Mouse (Mus musculus) kidney, postnatal 25 days (tissue): ENCODE measurements around the gene Lrrc66.
A peak's percentile ranks its signal among the peaks of the same experiment; 100 is the strongest.

Source experiments
- DNase-seq, 2 experiments: peaks; one replicate each; pipeline ENCODE4 v3.0.0; 2021; ENCODE audit warnings: mixed read lengths in 2 of 2

Gene Lrrc66

DNA sequence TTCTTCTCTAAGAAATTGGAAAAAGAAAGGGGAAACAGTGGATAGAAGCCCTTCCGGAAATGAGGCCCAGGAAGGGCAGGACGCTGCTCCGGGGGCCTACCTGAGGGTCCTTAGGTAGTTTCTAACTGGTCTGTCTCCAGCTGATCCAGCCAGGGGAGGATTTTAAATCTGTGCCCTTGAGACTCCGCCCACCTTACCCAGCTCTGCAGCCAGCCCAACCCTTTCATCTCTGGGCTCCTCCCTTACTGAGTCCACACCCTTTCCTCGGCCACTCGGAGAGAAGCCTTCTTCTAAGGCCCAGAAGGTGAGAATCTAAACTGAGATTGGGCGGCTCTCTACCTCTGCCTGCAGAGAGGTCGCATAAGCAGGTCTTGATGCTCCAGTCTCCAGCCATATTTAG is at the start of gene Lrrc66:
Gene Lrrc66 (minus strand): TSS at position 236 of the 400 bp plus-strand sequence.
- DNase-seq: peak; percentile 56 to 74

DNA sequence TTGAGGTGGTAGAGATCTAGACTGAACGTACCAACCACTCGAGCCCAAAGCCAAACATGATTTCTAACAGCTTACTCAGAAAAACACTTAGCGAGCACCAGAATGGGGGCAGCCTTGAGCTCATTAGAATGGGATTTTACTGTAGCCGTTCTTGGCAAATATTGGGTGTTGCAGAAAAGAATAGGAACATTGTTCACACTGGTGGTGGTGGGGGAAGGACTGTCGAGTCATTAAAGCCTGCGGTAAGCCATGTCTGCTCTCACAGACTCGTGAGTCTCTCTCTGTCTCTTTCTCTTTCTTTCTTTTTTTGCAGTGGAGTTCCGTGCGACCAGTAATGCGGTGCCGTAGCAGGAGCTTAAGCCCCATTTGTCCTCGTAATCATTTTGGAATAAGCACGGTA is 44.3 kb upstream of the Lrrc66 start:
- DNase-seq: no peak

DNA sequence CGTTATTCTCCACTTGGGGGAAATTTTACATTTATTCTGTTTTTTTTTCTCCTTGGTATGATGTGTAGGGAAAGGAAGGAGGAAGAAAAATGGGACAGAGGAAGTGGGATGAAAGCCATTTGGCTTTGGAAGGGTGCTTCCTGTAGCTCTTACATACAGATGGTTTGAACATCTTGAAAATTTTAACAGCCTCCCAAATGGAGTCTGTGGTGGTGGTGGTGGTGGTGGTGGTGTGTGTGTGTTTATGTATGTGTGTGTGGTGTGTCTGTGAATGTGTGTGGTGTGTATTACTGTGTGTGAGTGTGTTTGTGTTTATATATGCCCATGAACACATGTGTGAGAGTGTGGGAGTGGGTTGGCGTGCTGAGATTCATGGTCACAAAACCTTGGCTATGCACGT is 43.3 kb upstream of the Lrrc66 start:
- DNase-seq: no peak

DNA sequence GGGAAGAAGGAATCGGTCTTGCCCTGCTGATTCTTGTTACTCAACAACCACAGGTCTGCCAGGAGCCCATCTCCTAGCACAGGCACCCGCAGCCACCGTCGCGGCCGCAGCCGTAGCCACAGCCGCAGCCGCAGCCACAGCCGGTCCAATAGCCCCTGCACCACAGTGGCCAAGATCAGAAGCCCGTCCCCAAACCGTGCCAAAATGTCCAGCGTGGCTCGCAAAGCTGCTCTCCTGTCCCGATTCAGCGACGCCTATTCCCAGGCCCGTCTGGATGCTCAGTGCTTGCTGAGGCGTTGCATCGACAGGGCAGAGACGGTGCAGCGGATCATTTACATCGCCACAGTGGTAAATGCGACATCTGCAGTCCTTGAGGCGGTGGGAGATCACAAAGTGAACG is 37.1 kb upstream of the Lrrc66 start:
- no peak for DNase-seq

DNA sequence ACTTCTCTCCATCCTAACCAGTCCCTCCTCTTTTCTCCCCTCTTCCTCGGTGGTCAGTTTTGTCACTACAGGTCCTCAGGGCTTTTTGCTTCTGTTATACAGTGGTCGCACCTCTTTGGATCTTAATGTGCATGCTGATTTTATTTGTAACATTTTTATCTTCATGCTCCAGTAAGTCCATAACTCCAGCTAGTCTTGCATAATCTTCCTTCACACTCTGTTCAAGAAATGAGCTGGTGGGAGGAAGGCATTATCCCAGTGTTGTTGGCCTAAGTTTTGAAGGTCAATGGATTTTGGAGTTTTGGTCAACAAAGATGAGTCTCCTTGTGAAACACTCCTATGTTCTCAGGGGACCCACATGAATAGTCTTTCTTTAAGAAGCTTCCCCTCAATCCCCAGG is 35.6 kb upstream of the Lrrc66 start:
- no peak for DNase-seq

DNA sequence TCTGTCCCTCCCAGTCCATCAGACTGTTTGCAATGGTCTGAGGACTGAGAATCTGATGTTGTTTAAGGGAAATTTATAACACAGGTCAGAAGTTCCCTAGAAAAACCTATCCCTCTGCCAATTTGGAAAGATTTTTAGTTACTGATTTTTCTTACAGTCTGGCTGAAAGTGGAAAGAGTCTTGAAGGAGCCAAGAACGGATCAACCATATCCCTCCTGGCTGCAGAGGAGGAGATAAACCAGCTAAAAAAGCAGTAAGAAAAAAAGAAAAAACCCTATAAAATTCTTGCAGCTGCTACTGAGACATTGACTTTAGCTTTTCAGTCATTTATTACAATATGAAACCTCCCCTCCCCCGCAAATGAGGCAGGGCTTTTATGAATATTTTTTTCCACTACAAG is 34.4 kb upstream of the Lrrc66 start:
- no peak for DNase-seq

DNA sequence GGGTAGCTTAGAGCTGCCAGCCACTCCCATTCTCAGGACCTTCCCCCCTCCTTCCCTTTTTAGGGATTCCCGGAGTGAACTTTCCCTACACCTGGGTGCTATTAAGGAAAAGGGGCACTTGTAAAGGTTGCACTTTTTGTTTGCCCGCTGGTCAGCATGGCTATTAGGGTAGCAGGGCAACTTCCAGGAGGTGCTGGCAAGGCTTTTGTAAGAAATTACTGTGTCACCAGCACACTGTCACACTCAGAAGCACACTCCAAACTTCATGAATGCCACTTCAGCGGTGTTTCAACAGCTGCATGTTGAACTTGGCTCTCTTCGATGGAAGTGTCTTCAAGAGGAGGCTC is 19.5 kb upstream of the Lrrc66 start:
- peak in 1 of 2 experiments; percentile 45 for DNase-seq

DNA sequence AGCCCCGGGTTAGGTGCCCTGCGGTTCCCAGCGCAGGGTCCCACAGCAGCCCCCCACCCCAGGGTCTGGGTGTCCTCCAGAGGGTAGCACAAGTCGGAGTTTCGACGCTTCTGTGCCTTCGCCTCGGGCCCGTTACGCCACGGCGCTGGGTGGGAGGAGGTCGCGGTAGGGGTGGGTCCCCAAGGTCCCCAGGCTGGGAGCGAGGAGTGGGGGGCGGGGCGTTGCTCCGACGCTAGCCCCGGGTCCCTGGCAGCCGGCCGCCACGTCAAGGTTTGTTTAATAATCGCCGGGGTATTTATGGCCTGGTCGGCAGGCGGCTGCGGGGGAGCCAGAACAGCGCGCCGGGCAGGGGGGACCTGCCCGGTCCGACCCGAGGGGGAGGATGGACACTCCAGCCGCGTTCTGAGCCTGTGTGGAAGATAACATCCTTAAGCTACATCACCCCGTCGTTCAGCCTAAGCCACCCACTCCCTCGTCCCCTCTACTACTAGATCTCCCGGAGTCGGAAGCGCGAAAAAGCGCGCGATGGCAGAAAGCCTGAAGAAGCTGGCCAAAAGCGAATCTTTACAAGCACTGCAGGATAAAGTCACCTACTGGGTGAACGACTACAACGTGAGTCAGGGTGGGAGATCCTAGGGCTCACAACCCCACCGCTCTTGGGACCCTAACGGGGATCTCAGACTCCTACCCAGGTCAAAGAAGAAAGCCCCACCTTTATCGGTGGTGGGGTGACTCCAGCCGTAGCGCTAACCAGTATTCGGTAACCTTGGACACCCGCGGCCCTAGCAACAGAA is 18.9 kb upstream of the Lrrc66 start, which contains the start of gene Spata18:
Gene Spata18 (plus strand): TSS at position 319 of the 794 bp plus-strand sequence.
- peak in 1 of 2 experiments; percentile 16 for DNase-seq

DNA sequence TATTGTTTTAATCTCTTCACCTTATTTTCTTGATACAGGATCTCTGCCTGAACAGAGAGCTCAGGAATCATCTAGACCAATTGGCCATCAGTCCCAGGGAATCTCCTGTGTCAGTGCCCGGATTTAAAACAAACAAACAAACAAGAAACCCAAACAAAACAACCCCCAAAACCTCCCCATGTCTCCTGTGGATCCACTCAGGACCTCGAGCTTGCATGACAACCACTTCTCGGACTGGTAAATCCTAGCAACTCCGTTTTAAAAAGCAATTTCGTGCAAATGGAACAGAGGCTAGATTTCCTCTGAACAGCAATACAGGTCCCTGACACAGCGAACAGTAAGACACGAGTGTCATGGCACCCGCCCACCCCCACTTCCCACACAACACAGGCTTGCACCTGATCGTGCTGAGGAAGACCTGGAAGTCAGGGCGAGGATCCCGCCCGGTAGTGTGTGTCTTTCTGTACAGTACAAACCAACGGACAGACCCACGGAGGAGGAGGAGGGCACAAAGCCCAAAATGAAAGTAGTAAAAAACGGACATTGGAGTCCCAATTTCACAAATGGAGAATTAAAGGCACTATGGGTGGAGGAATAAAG is 18.1 kb upstream of the Lrrc66 start:
- DNase-seq: peak in 1 of 2 experiments; percentile 11

DNA sequence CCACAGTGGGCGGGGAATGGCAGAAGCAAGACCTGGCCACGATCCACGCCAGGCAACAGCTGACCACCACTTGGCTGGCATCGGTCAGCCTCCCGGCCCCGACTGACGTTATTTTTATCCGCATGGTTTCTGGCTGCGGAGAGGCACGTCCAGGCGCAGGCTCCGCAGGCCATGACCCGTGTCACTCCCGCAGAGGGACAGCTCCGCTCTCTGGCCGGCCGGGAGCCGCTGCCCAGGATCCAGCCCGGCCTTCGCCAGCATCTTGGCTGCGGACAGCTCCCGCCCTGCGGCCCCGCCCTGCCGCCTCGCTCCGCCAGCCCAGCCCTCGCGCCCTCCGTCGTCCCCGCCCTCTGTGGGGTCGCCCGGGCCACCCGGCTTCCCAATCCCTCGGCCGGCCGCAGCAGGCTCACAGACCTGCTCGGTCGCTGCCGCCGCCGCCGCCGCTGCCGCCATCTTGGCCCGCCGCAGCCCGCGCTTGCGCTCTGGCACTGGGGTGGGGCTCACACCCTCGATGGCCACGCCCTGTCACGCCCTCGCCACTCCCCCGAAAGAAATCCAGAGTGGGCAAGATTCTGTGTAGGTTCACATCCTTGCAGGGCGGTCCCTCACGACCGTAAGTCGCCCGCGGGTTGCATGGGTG is 15.1 kb upstream of the Lrrc66 start, which contains the start of gene Sgcb:
Gene Sgcb (minus strand): TSS at position 530 of the 640 bp plus-strand sequence.
- DNase-seq: peak; percentile 90

DNA sequence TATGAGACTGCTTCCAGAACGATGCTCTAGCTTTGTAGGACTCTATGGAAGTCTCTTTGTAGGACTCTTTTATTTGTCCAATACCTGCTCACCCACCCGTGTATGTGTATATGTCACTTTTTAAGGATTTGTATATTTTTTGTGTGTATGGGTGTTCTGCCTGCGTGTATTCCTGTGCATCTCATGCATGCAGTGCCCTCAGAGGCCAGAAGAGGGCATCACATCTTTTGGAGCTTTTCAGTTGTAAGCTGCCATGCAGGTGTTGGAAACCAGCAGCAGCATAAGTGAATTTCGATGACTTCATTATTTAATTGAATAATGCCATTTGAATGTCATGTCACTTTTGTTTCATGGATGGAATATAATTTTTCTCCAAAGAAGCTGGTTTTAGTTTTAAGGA is 9.8 kb upstream of the Lrrc66 start:
- DNase-seq: peak in 1 of 2 experiments; percentile 57

DNA sequence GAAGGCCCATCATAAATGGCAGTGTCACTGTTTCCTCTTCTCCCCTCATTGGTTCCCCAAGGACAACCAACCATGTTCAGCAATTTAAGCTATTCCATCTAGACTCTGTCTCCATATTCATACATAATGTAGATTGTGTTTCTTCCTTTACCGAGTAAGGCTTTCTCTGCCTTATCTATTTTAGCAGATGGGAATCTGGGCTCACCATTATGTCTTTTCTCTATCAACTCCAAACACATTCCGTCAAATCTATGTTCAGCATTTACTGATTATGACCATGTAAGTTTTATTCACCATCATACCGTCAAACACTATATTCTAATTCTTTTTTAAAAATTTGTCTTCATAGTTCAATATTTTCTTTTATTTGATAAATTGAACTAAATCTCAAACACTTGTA is 8.7 kb upstream of the Lrrc66 start:
- DNase-seq: no peak

DNA sequence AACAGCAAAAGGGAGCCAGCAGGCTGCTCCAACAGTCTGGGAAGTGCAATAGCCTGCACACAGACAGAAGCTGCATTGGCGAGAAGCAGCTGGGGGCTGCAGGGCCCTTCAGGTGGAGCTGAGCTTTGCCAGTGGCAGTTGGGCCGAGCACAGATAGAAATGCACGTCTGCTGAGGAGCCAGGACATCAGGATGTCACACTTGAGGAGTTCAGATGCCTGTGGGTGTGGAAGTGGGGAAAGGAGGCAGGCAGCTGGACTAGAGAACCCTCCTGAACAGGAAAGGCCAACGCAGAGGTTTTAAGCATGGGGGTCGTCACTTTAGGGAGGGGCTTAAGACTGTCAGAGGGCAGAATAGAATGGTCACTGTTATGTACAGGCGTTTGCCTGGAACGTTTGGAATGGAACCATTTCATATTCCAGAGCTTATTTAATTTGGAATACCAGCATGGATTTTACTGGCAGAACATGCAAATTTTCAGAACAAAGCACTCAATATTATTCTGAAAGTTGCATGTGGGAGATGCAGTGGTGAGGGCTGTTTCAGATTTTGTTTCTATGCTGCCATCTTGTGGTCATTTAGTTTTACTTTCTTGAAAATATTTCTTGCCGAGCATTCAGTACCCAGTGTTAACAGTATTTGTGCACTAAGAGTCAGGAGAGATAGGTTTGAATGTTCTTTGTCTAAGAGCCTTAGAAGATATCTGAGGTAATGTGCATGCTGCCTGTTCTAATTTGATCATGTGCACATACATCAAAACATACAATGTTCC is 5.2 kb upstream of the Lrrc66 start:
- DNase-seq: no peak

DNA sequence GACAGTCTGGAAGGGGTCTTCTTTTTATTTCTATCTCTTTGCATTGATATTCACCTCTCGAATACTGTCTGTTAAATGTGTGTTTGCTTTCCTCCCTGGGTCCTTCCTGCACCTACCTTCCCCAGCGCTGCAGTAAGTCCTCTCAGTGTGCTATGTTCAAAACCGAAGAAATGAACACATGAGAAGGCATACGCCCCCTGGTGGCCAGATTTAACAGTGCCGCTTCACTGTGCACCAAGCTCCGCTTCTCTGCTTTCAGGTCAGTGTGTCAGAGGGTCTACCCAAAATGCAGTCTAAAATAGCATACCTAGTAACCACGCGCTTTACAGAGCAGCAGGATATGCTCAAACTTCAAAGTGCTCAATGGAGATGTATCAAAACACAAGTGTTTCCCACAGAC is 815 bp upstream of the Lrrc66 start:
- peak; percentile 74 to 87 for DNase-seq

DNA sequence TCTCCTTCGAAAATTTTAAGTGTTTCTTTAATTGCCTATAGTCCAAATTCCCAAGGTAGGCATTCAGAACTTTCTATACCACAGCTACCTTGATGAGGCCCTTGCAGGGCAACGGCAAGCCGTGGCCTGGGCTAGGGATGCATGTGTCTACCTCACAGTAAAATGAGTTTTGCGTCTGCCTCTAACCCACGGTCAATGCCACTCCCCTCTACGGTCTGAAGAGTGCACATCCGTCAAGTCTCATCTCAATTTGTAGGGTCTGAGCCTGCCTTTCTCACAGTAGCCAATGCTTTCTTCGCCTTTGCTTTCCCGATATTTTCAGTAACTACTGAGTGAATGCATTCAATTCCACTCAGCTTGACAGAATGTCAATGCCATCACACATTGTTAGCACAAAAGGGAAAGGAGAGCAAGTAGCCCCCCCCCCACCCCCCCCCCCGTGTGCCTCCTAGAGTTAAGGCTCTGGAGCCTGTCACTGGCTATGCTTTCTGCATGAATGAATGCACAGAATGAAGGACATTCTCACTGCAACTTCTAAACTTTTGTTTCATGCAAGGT is 1.2 kb downstream of the Lrrc66 start:
- DNase-seq: no peak

DNA sequence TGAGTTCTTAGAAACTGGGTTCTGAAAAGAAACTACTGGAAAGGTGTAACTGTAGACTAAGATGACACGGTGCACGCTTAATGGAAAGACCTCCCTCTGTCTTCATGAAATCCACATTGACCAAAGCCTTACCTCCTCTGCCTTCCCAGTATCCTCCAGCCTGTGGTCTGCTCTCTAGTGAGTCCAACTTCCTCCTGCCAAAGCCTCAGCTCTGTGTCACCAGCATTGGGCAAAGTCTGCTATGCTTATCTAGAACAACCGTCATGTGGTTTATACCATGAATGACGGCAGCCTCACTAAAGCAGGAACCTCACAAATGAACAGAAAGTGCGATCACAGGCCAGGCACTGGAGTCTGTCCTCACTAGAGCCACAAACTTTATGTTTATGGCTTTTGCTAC is 2.2 kb downstream of the Lrrc66 start:
- DNase-seq: no peak

DNA sequence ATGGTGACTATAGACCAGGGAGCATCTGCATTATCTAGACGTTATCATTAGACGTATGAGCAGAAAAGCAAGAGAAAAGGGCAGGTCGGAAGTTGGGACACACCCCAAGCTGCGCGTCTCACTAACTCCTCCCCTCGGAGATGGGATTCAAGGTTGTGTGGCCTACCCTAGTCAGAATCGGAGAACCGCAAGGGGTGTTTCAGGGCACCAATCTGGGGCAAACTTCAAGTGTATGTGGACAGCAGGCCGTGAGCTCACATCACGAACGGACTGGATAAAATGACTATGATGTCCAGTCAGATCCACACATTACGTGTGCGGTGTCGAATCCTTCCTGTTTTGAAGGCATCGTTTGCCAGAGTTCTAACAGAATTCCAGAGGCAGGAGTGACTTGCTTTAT is 4.3 kb downstream of the Lrrc66 start:
- DNase-seq: no peak

DNA sequence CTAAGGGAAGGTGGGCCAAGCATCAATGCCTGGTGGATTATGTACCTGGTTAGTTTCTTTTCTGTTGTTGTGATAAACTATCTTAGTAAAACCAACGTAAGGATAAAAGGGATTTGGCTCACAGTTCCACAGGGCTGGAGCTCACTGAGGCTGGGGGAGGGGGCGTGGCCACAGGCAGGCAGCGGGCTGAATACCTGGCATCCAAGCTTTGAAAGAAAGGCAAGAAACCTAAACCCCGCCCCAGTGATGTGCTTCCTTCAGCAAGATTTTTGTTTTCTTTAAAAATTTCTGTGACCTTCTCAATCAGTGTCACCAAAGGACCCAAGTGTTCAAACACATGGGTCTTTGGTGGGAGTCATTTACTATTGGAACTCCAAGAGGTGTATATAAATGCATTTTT is 4.8 kb downstream of the Lrrc66 start:
- no peak for DNase-seq

DNA sequence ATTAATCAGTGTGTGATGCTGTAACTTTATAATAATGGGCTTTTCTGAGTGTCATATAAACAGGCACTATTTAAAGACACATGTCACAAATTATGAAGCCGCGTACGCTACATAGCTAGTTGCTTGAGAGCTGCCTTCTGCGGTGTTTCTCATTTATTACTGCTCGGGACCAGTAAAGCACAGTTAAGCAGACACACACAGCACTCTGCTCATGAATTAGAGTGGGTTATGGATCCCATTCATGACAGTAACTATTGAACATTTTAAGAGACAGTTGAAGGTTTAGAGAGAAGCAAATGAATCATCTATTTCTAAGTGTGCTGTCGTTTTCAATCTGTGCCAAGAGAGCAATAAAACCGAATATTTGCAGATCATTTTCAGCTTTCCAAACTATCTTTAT is 5.5 kb downstream of the Lrrc66 start:
- no peak for DNase-seq

DNA sequence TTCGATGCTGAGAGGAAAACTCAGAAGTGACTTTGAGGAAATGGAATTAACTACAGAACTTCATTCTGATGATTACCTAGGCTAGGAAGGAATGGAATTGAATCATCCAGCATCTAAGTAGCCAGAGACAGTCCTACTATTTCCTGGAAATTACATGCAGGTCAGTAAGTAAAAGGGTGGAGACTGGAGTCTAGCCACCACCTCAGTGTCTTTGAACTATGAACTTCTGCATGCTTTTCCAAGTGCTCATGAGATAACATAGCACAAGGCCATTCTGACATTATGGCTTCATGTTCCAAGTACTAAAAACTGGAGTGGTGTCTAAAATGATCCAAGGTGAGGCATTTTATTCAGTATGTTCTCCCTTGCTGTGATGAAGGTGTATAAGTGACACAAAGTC is 6.8 kb downstream of the Lrrc66 start:
- no peak for DNase-seq

DNA sequence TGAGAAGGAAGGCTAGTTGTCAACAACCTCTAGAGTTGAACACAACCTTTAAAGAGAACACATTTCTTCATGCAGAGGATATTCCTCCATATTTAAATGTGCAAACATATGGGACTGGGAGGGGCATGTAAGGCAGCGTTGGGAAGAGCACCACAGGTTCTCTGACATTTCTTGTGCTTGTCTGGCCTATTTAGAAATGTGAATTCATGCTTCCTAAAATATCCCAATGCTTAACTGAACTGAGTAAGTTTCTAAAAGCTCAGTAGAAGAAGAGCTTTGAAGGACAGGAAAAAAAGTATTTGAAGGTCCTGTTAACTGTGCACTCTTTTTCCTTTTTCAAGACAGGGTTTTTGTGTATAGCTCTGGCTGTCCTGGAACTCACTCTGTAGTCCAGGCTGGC is 13.4 kb downstream of the Lrrc66 start:
- DNase-seq: no peak

DNA sequence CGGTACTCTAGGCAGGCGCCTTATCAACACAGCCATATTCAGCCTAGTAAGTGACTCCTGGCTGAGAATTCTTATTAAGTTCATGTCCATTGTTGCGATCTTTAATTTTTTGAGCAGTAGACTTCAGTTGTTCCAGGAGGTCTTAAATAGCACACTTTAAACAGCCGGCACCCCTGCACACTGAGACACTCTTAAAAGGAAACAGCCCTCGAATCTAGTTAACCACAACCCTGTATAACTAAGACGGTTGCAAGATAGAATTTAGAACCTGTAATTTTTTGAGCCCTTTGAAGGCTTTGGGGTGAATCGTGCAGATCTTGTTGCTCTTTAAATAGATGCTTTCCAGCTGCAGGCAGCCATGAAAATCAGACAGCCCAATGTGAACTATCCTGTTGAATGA is 17.1 kb downstream of the Lrrc66 start:
- no peak for DNase-seq

DNA sequence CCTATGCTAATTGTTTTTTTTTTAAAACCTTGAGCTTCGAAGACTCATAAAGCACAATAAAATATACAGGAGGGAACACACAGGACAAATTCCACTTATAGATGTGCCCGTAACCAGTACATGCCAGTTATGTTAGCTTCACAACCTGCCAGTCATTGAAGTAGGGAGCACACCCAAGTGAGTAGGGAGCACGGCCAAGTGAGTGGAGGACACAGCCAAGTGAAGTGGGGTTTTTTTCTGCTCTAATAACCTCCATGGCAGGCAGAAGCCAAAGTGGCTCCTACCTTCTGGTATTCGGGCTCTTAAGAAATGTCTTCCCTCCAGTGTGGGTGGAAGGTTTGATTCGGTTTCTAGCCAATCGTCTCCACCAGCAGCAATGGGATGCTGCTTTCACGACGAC is 19.0 kb downstream of the Lrrc66 start:
- no peak for DNase-seq
